Mouse (Mus musculus) limb, embryonic 15.5 days (tissue): Measurements from ENCODE around the gene Lzts2. TPM values are rescaled to one million over a fixed set of nuclear protein-coding genes. Genes with fewer than 3 reads are reported as not detected.
A peak's percentile ranks its signal among the peaks of the same experiment; 100 is the strongest.

Source experiments
- ATAC-seq: fragments of 200-750 bp; cut with Nextera tagmentation; 2 replicates; pipeline ENCODE4 v1.8.0; 2017; ENCODE audit warnings: low read depth, moderate TSS enrichment; ENCODE audit not compliant: insufficient number of reproducible peaks, low FRiP score, low TSS enrichment
- H3K27ac ChIP-seq: fragments of 300-500 bp; sonication (generic); 2 replicates; pipeline ENCODE4 v1.5.1; 2015; ENCODE audit warnings: moderate library complexity, mild to moderate bottlenecking, inconsistent platforms
- H3K27me3 ChIP-seq: fragments of 300-500 bp; sonication (generic); 2 replicates; pipeline ENCODE4 v1.6.1; 2015; ENCODE audit warnings: inconsistent platforms
- H3K36me3 ChIP-seq: fragments of 300-500 bp; sonication (generic); 2 replicates; pipeline ENCODE4 v1.6.1; 2015; ENCODE audit warnings: inconsistent platforms
- H3K4me1 ChIP-seq: fragments of 300-500 bp; sonication (generic); 2 replicates; pipeline ENCODE4 v1.6.1; 2015; ENCODE audit warnings: inconsistent platforms
- H3K4me2 ChIP-seq: fragments of 300-500 bp; sonication (generic); 2 replicates; pipeline ENCODE4 v1.6.1; 2015; ENCODE audit warnings: mild to moderate bottlenecking, inconsistent platforms
- H3K4me3 ChIP-seq: fragments of 300-500 bp; sonication (generic); 2 replicates; pipeline ENCODE4 v1.5.1; 2015; ENCODE audit warnings: mild to moderate bottlenecking, inconsistent platforms
- H3K9ac ChIP-seq: fragments of 300-500 bp; sonication (generic); 2 replicates; pipeline ENCODE4 v1.6.1; 2015; ENCODE audit warnings: inconsistent platforms
- H3K9me3 ChIP-seq: fragments of 300-500 bp; sonication (generic); 2 replicates; pipeline ENCODE4 v1.6.1; 2016; ENCODE audit warnings: inconsistent platforms
- WGBS: fragments of 180-500 bp; shearing (Covaris S2); methylation state at CpG from one replicate; pipeline ENCODE4 v1.1.7; 2015; 5-methylcytosine and 5-hydroxymethylcytosine counted together
- polyA plus RNA-seq: library from polyadenylated mRNA; unstranded; fragments of >200 nt; fragmentation: Nextera tagmentation; extraction: Ambion mirVana; gene quantifications from 2 replicates; pipeline ENCODE4 v1.2.1, GENCODE M21; 2015

Gene Lzts2
- 66.8 and 68.3 TPM in 2 replicates for polyA plus RNA-seq

DNA sequence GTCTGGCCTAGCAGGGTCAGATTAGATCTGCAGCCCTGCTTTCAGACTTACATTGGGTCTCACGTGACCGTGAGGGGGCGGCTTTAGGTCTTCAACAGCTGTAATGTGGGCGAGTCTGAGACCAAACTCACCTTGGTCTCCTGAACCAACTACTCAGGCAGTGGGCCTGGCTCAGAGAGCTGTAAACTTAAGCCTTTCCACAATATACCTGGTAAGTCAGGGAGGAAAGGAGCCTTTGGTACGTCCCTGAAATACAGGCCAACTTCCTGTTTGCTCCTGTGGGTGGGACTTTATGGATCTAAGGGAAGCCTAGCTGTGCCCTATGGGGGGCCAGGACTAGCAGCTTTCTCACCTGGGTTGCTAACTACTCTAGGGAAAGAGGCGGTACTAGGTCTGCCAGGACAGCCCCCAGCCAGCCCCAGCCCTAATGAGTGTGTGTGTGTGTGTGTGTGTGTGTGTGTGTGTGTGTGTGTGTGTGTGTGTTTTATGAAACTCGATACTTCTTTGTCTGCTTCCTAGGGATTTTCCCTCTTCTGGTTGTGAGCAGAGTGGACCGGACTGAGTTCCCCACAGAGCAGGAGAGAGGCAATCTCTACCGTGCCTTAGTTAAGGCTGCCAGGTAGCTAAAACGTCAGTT is at the start of gene Lzts2:
TSS of gene Lzts2 (plus strand) at position 80 of the 637 bp plus-strand sequence.
- peak within 1 kb of the TSS; percentile 90 for H3K4me2 ChIP-seq
- ATAC-seq = no peak
- 4% methylated on average over 10 of the region's 10 CpGs for WGBS
- H3K9me3 ChIP-seq = no peaks in the 10 kb centered on the region
- peak within 1 kb of the TSS; percentile 67 for H3K4me3 ChIP-seq
- H3K9ac ChIP-seq = peak within 1 kb of the TSS; percentile 45
- H3K27me3 ChIP-seq = no peaks in the 10 kb centered on the region
- H3K27ac ChIP-seq = peak within 1 kb of the TSS; percentile 99
- peaks cover 30% of the 10 kb centered on the region for H3K36me3 ChIP-seq
- peaks cover 56% of the 10 kb centered on the region for H3K4me1 ChIP-seq

DNA sequence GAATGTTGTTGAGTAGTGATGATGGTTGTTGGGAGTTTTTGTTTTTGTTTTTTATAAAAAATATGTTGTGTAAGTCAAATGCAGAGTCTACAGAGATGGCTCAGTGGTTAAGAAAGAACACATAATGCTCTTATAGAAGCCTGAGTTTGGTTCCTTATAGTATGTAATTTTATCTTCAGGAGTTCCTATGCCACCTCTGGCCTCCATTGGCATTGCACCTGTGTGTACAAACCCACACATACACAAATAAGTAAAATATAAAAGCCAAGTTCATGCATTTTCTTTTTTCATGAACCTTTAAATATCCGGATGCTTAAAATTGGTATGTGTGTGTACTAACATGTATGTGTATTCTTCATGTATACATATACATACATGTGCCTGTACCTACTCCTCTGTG is 48.2 kb upstream of the Lzts2 start:
- 96% methylated on average over 1 of the region's 1 CpGs for WGBS
- Histone ChIP-seq H3K9me3 (no peaks in the 10 kb centered on the region), H3K27ac (no peak overlapping the region), H3K36me3 (peaks cover 79% of the 10 kb centered on the region), H3K4me1 (no peaks in the 10 kb centered on the region), H3K27me3 (no peaks in the 10 kb centered on the region), H3K9ac (no peak overlapping the region), H3K4me2 (no peak overlapping the region), H3K4me3 (no peak overlapping the region)
- ATAC-seq = no peak

- Histone ChIP-seq H3K36me3 (peaks cover 82% of the 10 kb centered on the region), H3K27me3 (no peaks in the 10 kb centered on the region)
Measured at GRCm38 (mm10) chr19:44968329-44968728, 45.9 kb upstream of the Lzts2 start.

DNA sequence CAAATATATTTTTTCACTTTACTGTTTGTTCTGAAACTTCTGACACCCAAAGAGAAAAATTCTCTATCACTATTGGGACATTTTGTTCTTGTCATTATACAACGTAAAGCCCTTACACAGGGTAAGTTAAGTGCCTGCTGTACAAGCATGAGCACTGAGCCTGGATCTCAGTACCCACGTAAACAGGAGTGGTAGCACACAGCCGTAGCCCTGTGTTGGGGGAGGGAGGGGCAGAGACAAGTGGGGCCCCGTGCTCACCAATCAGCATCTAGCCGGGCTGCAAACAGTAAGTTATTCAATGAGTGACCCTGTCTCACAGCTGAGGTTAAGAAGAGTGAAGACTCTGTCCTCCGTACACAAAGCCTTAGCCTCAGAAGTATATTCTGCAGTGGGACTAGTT is 37.6 kb upstream of the Lzts2 start:
- Histone ChIP-seq H3K9me3 (no peaks in the 10 kb centered on the region), H3K36me3 (peaks cover 90% of the 10 kb centered on the region), H3K27me3 (no peaks in the 10 kb centered on the region), H3K27ac (no peak overlapping the region), H3K4me2 (no peak overlapping the region), H3K4me1 (no peaks in the 10 kb centered on the region), H3K9ac (no peak overlapping the region), H3K4me3 (no peak overlapping the region)
- 90% methylated on average over 6 of the region's 6 CpGs for WGBS
- ATAC-seq = no peak

More at GRCm38 (mm10) chr19:44968329-44968728, 45.9 kb upstream of the Lzts2 start:
- WGBS = 83% methylated on average over 3 of the region's 3 CpGs
- ATAC-seq = no peak
- no peaks in the 10 kb centered on the region for H3K4me1 ChIP-seq
- H3K4me3 ChIP-seq = no peak overlapping the region
- no peak overlapping the region for H3K27ac ChIP-seq
- H3K4me2 ChIP-seq = no peak overlapping the region
- no peak overlapping the region for H3K9ac ChIP-seq
- H3K9me3 ChIP-seq = no peaks in the 10 kb centered on the region

GRCm38 (mm10) chr19:44977148-44977547 is 37.1 kb upstream of the Lzts2 start:
- Histone ChIP-seq H3K9ac (no peak overlapping the region), H3K4me1 (no peaks in the 10 kb centered on the region), H3K4me3 (no peak overlapping the region), H3K9me3 (no peaks in the 10 kb centered on the region), H3K36me3 (peaks cover 88% of the 10 kb centered on the region), H3K27me3 (no peaks in the 10 kb centered on the region), H3K27ac (no peak overlapping the region), H3K4me2 (no peak overlapping the region)
- ATAC-seq = no peak
- WGBS = 85% methylated on average over 6 of the region's 6 CpGs

GRCm38 (mm10) chr19:44980787-44981186 is 33.4 kb upstream of the Lzts2 start:
- Histone ChIP-seq H3K4me3 (no peak overlapping the region), H3K4me1 (no peaks in the 10 kb centered on the region), H3K4me2 (no peak overlapping the region), H3K9ac (no peak overlapping the region), H3K27me3 (no peaks in the 10 kb centered on the region), H3K27ac (no peak overlapping the region), H3K9me3 (no peaks in the 10 kb centered on the region), H3K36me3 (peaks cover 59% of the 10 kb centered on the region)
- 86% methylated on average over 2 of the region's 2 CpGs for WGBS
- no peak for ATAC-seq

DNA sequence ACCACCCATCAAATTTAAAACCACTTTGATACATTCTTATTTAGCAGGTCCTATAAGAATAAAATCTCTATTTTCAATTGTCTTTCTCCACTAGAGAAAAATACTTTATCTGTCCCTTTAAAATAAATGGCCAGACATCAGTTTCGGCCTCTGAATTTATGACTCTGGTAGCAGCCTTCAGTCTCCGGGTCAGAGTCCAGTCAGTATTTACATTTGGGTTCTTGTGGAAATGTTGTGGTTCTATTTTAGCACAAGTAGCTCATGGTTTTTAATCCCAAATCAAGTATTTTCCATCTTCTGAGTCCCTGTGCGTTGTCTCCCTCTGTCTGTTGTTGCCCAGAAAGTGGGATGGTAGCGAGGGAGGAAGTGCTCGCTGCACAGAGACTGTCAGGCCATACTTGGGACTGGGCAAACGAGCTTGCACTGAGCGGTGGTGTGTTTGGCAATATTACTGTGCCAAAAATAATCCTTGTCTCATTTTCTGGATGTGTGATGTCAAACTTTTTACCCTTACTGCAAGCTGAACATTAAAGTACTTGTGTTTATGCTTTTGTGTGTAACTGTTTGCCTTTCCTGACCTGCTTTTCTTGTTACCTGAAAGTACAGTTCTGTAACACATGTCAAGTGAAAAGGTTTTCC is 31.6 kb upstream of the Lzts2 start:
- 74% methylated on average over 7 of the region's 7 CpGs for WGBS
- Histone ChIP-seq H3K36me3 (peaks cover 40% of the 10 kb centered on the region), H3K9me3 (no peaks in the 10 kb centered on the region), H3K9ac (no peak overlapping the region), H3K27ac (0 out of 2 replicates have a peak overlapping the region, but pooled peaks have one; percentile 11), H3K4me1 (no peaks in the 10 kb centered on the region), H3K4me2 (no peak overlapping the region), H3K4me3 (no peak overlapping the region), H3K27me3 (no peaks in the 10 kb centered on the region)
- no peak for ATAC-seq

- H3K27me3 ChIP-seq = no peaks in the 10 kb centered on the region
- ATAC-seq = no peak
- no peaks in the 10 kb centered on the region for H3K9me3 ChIP-seq
- no peak overlapping the region for H3K9ac ChIP-seq
- 83% methylated on average over 6 of the region's 6 CpGs for WGBS
- H3K4me1 ChIP-seq = peaks cover 6% of the 10 kb centered on the region
- H3K36me3 ChIP-seq = peaks cover 33% of the 10 kb centered on the region
- no peak overlapping the region for H3K4me3 ChIP-seq
- no peak overlapping the region for H3K4me2 ChIP-seq
- no peak overlapping the region for H3K27ac ChIP-seq
Measured at GRCm38 (mm10) chr19:44983366-44983765, 30.8 kb upstream of the Lzts2 start.

- ATAC-seq = no peak
- no peaks in the 10 kb centered on the region for H3K9me3 ChIP-seq
- H3K9ac ChIP-seq = no peak overlapping the region
- no peak overlapping the region for H3K4me2 ChIP-seq
- no peaks in the 10 kb centered on the region for H3K27me3 ChIP-seq
- WGBS = 92% methylated on average over 4 of the region's 4 CpGs
- H3K36me3 ChIP-seq = peaks cover 24% of the 10 kb centered on the region
- H3K4me3 ChIP-seq = no peak overlapping the region
- peaks cover 13% of the 10 kb centered on the region for H3K4me1 ChIP-seq
- H3K27ac ChIP-seq = no peak overlapping the region
Measured at GRCm38 (mm10) chr19:44984420-44984819, 29.8 kb upstream of the Lzts2 start.

DNA sequence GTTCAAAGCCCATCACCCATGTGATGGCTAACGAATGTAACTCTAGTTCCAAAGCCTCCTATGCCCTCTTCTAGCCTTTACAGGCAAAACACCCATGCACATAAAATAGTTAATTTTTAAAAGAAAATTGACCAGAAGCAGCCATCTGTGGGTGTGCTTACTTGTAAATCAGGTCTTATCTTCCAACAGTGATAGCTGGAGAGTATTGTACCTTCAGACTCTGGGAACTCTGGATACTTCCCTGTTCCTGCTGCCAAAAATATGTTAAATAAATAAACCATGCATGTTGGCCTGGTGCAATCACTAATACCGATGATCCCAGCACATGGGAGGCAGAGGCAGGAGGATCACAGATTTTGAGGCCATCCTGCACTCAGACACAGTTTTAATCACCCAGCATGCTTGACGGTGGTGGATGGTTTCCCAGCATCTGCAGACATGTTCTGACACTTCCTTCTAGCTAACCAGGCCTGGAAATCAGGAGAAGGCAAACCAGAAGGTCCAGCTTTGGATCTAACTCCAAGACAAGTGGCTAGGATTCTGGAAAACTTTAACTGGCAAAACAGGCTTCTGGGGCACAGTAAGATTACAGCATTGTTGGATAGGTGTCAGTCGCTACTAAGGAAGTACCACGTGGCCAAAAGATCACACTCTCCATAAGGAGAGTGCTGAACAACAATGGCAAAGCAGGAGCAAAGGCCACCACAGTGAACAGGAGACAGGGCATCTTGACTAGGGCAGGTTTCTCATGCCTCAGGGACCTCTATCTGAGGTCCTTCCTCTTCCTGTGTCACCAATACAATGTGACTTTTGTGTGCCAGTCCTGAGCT is 28.8 kb upstream of the Lzts2 start:
- H3K4me2 ChIP-seq = no peak overlapping the region
- H3K36me3 ChIP-seq = peaks cover 16% of the 10 kb centered on the region
- H3K27me3 ChIP-seq = no peaks in the 10 kb centered on the region
- no peaks in the 10 kb centered on the region for H3K9me3 ChIP-seq
- H3K27ac ChIP-seq = no peak overlapping the region
- peaks cover 23% of the 10 kb centered on the region for H3K4me1 ChIP-seq
- no peak overlapping the region for H3K9ac ChIP-seq
- no peak for ATAC-seq
- no peak overlapping the region for H3K4me3 ChIP-seq
- WGBS = 54% methylated on average over 5 of the region's 5 CpGs

GRCm38 (mm10) chr19:44987004-44987403 is 27.2 kb upstream of the Lzts2 start:
- Histone ChIP-seq H3K27me3 (no peaks in the 10 kb centered on the region), H3K9ac (no peak overlapping the region), H3K9me3 (no peaks in the 10 kb centered on the region), H3K36me3 (peaks cover 6% of the 10 kb centered on the region), H3K4me2 (no peak overlapping the region), H3K4me1 (peaks cover 33% of the 10 kb centered on the region), H3K27ac (0 out of 2 replicates have a peak overlapping the region, but pooled peaks have one; percentile 17), H3K4me3 (no peak overlapping the region)
- no peak for ATAC-seq
- WGBS = 59% methylated on average over 6 of the region's 6 CpGs

GRCm38 (mm10) chr19:44987851-44988250 is 26.4 kb upstream of the Lzts2 start:
- no peak overlapping the region for H3K4me2 ChIP-seq
- no peaks in the 10 kb centered on the region for H3K9me3 ChIP-seq
- no peak overlapping the region for H3K27ac ChIP-seq
- 62% methylated on average over 6 of the region's 6 CpGs for WGBS
- H3K27me3 ChIP-seq = no peaks in the 10 kb centered on the region
- H3K4me1 ChIP-seq = peaks cover 33% of the 10 kb centered on the region
- no peak overlapping the region for H3K9ac ChIP-seq
- peaks cover 2% of the 10 kb centered on the region; the same call in 1 of the 2 replicates for H3K36me3 ChIP-seq
- ATAC-seq = no peak
- no peak overlapping the region for H3K4me3 ChIP-seq
